In genomic region chr11:34063257-34063656, GRCm38 (mm10) we compare ENCODE assay signal across 16 mouse cellular contexts. TPM values are rescaled to one million over a fixed set of nuclear protein-coding genes. Genes with fewer than 3 reads are reported as not detected.
"Had no signal": no experiment of that assay in that cellular context is flagged by ENCODE, and none has a peak within 500 bp of the region (broad histone marks: within the 10 kb centered on the region; RNA-seq: fewer than 3 reads in every experiment).

No protein-coding gene starts in this region.

- H3K4me1 ChIP-seq: midbrain, embryonic 15.5 days; neural tube, embryonic 13.5 days had no signal

- H3K4me3 ChIP-seq: layer of hippocampus, adult 2 months; left cerebral cortex, adult 2 months; limb, embryonic 10.5 days; liver, embryonic 15.5 days; midbrain, embryonic 15.5 days; neural tube, embryonic 13.5 days had no signal

- H3K27ac ChIP-seq: layer of hippocampus, adult 2 months; left cerebral cortex, adult 2 months; midbrain, embryonic 15.5 days; neural tube, embryonic 13.5 days had no signal

- H3K9ac ChIP-seq: liver, embryonic 15.5 days; lung, embryonic 14.5 days; midbrain, embryonic 15.5 days; neural tube, embryonic 13.5 days had no signal

- H3K4me2 ChIP-seq: lung, embryonic 14.5 days; midbrain, embryonic 15.5 days; neural tube, embryonic 13.5 days had no signal

- DNase-seq: kidney, adult 11 months; kidney, adult 9 months; kidney, postnatal 10 days; kidney, postnatal 4 days; lung, embryonic 14.5 days; lung, postnatal 10 days; retina, postnatal 1 day; right cerebral cortex, postnatal 4 days had no signal

- H3K27me3 ChIP-seq: liver, embryonic 15.5 days; midbrain, embryonic 15.5 days; neural tube, embryonic 13.5 days had no signal

- ATAC-seq: midbrain, embryonic 15.5 days had no signal

- H3K9me3 ChIP-seq: limb, embryonic 10.5 days; liver, embryonic 15.5 days; midbrain, embryonic 15.5 days had no signal

- H3K36me3 ChIP-seq: limb, embryonic 10.5 days; liver, embryonic 15.5 days; midbrain, embryonic 15.5 days; neural tube, embryonic 13.5 days had no signal

RNA-seq across cellular contexts. Expression of gene 4930469K13Rik, which starts 35.1 kb away (rescaled TPM):
- polyA plus RNA-seq: limb, embryonic 10.5 days; limb, embryonic 14.5 days; liver, embryonic 15.5 days; lung, embryonic 14.5 days; midbrain, embryonic 15.5 days; stomach, embryonic 16.5 days had no signal
